Mouse (Mus musculus): Measurements from ENCODE around the gene Tfrc. TPM values are rescaled to one million over a fixed set of nuclear protein-coding genes. Genes with fewer than 3 reads are reported as not detected.

The Tfrc gene
- polyA plus RNA-seq, 1 experiment from 2014 or later: 23.7 TPM

- Histone ChIP-seq H3K27ac (ENCODE audit: low read depth, low read length) (peak overlapping the region; percentile 88), H3K4me3 (ENCODE audit: low read depth, low read length) (peak overlapping the region; percentile 75), H3K4me1 (replicated peaks; ENCODE audit: control insufficient read depth, insufficient read depth, low read length) (no peaks in the 10 kb centered on the region), H3K27me3 (replicated peaks; ENCODE audit: control insufficient read depth, insufficient read depth, low read length) (no peaks in the 10 kb centered on the region), H3K9ac (ENCODE audit: low read depth, low read length) (peak overlapping the region; percentile 76), H3K9me3 (ENCODE audit: control insufficient read depth) (no peaks in the 10 kb centered on the region), H3K36me3 (ENCODE audit: control insufficient read depth, insufficient read depth) (peaks cover 4% of the 10 kb centered on the region; the same call in 1 of the 2 replicates), H3K4me2 (replicated peaks; ENCODE audit: low read depth) (peak overlapping the region; percentile 95)
- no peak for TF ChIP-seq CTCF (IDR thresholded peaks at IDR 0.05; ENCODE audit: low read depth)
- ATAC-seq: no peak
- WGBS: under 1% methylated on average over 14 of the region's 14 CpGs
These were observed 670 bp downstream of the Tfrc start for GRCm38 (mm10) chr16:32609401-32609779.

GRCm38 (mm10) chr16:32610460-32611255 is 1.9 kb downstream of the Tfrc start:
- Histone ChIP-seq H3K4me2 (replicated peaks; ENCODE audit: low read depth) (peak overlapping the region; percentile 95), H3K4me3 (ENCODE audit: low read depth, low read length) (peak overlapping the region; percentile 75), H3K4me1 (replicated peaks; ENCODE audit: control insufficient read depth, insufficient read depth, low read length) (no peaks in the 10 kb centered on the region), H3K27me3 (replicated peaks; ENCODE audit: control insufficient read depth, insufficient read depth, low read length) (no peaks in the 10 kb centered on the region), H3K9me3 (ENCODE audit: control insufficient read depth) (no peaks in the 10 kb centered on the region), H3K27ac (ENCODE audit: low read depth, low read length) (no peak overlapping the region), H3K36me3 (ENCODE audit: control insufficient read depth, insufficient read depth) (peaks cover 13% of the 10 kb centered on the region; the same call in 1 of the 2 replicates), H3K9ac (ENCODE audit: low read depth, low read length) (no peak overlapping the region)
- no peak for ATAC-seq
- 36% methylated on average over 5 of the region's 5 CpGs for WGBS
- no peak for TF ChIP-seq CTCF (IDR thresholded peaks at IDR 0.05; ENCODE audit: low read depth)

GRCm38 (mm10) chr16:32612052-32612451 is 3.3 kb downstream of the Tfrc start:
- ATAC-seq: no peak
- Histone ChIP-seq H3K4me1 (replicated peaks; ENCODE audit: control insufficient read depth, insufficient read depth, low read length) (no peaks in the 10 kb centered on the region), H3K4me2 (replicated peaks; ENCODE audit: low read depth) (no peak overlapping the region), H3K36me3 (ENCODE audit: control insufficient read depth, insufficient read depth) (peaks cover 19% of the 10 kb centered on the region), H3K9ac (ENCODE audit: low read depth, low read length) (no peak overlapping the region), H3K9me3 (ENCODE audit: control insufficient read depth) (no peaks in the 10 kb centered on the region), H3K27ac (ENCODE audit: low read depth, low read length) (no peak overlapping the region), H3K4me3 (ENCODE audit: low read depth, low read length) (no peak overlapping the region), H3K27me3 (replicated peaks; ENCODE audit: control insufficient read depth, insufficient read depth, low read length) (no peaks in the 10 kb centered on the region)
- WGBS: 60% methylated on average over 1 of the region's 1 CpGs
- TF ChIP-seq CTCF (IDR thresholded peaks at IDR 0.05; ENCODE audit: low read depth): no peak

GRCm38 (mm10) chr16:32613269-32613834 is 4.6 kb downstream of the Tfrc start:
- Histone ChIP-seq H3K9me3 (ENCODE audit: control insufficient read depth) (no peaks in the 10 kb centered on the region), H3K4me3 (ENCODE audit: low read depth, low read length) (no peak overlapping the region), H3K4me2 (replicated peaks; ENCODE audit: low read depth) (no peak overlapping the region), H3K27ac (ENCODE audit: low read depth, low read length) (no peak overlapping the region), H3K4me1 (replicated peaks; ENCODE audit: control insufficient read depth, insufficient read depth, low read length) (no peaks in the 10 kb centered on the region), H3K36me3 (ENCODE audit: control insufficient read depth, insufficient read depth) (peaks cover 20% of the 10 kb centered on the region), H3K27me3 (replicated peaks; ENCODE audit: control insufficient read depth, insufficient read depth, low read length) (no peaks in the 10 kb centered on the region), H3K9ac (ENCODE audit: low read depth, low read length) (no peak overlapping the region)
- no peak for ATAC-seq
- 69% methylated on average over 3 of the region's 3 CpGs for WGBS
- 0 out of 2 replicates have a peak, but pooled peaks have one; percentile 8 for TF ChIP-seq CTCF (IDR thresholded peaks at IDR 0.05; ENCODE audit: low read depth)

- Histone ChIP-seq H3K27me3 (replicated peaks; ENCODE audit: control insufficient read depth, insufficient read depth, low read length) (no peaks in the 10 kb centered on the region), H3K4me1 (replicated peaks; ENCODE audit: control insufficient read depth, insufficient read depth, low read length) (no peaks in the 10 kb centered on the region), H3K9ac (ENCODE audit: low read depth, low read length) (no peak overlapping the region), H3K27ac (ENCODE audit: low read depth, low read length) (no peak overlapping the region), H3K9me3 (ENCODE audit: control insufficient read depth) (no peaks in the 10 kb centered on the region), H3K4me3 (ENCODE audit: low read depth, low read length) (no peak overlapping the region), H3K36me3 (ENCODE audit: control insufficient read depth, insufficient read depth) (peaks cover 20% of the 10 kb centered on the region), H3K4me2 (replicated peaks; ENCODE audit: low read depth) (no peak overlapping the region)
- no peak for ATAC-seq
- peak; percentile 65 for TF ChIP-seq CTCF (IDR thresholded peaks at IDR 0.05; ENCODE audit: low read depth)
- WGBS: 50% methylated on average over 4 of the region's 4 CpGs
These were observed 5.3 kb downstream of the Tfrc start for GRCm38 (mm10) chr16:32614047-32614446.

- Histone ChIP-seq H3K4me3 (ENCODE audit: low read depth, low read length) (no peak overlapping the region), H3K9me3 (ENCODE audit: control insufficient read depth) (no peaks in the 10 kb centered on the region), H3K36me3 (ENCODE audit: control insufficient read depth, insufficient read depth) (peaks cover 53% of the 10 kb centered on the region), H3K4me2 (replicated peaks; ENCODE audit: low read depth) (no peak overlapping the region), H3K9ac (ENCODE audit: low read depth, low read length) (no peak overlapping the region), H3K27me3 (replicated peaks; ENCODE audit: control insufficient read depth, insufficient read depth, low read length) (no peaks in the 10 kb centered on the region), H3K27ac (ENCODE audit: low read depth, low read length) (no peak overlapping the region), H3K4me1 (replicated peaks; ENCODE audit: control insufficient read depth, insufficient read depth, low read length) (no peaks in the 10 kb centered on the region)
- no peak for TF ChIP-seq CTCF (IDR thresholded peaks at IDR 0.05; ENCODE audit: low read depth)
- ATAC-seq: no peak
- 90% methylated on average over 1 of the region's 1 CpGs for whole genome bisulfite sequencing
These were observed 10.2 kb downstream of the Tfrc start for GRCm38 (mm10) chr16:32618946-32619345.
